Mouse (Mus musculus): ENCODE data around the gene Mrtfa.
"Not testable (repeated sequence)": the region's sequence is repeated elsewhere in the genome, so short reads cannot be mapped to it uniquely, and the experiment has no call there.

The Mrtfa gene

DNA sequence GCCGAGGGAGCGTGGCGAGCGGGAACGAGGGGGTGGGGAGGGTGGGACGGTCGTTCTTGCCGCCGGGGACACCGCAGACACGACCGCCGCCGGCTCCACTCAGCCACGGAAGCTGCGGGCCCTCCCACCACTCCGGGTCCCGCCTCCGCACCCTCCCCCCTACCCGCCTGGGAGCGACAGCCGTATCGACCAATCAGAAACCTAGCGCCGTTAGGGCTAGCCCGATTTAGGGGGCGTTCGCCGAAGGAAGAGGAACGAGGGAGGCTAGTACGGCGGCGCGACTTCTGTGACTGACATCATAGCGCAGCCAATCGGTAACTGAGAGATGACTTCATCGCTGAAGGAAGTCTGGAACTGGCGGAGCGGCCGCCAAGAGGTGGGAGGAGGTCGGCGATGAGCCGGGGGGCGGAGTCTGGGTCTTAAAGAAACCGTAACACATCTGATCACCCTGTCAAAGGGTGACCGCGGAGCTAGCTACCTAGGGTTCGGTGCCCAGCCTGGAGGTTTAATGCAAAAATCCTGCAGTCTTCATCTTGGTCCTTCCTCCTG is at the start of gene Mrtfa:
Mrtfa (minus strand) TSS at position 128 of the 549 bp plus-strand sequence.
- DNase-seq: peak; percentile 99 to 100

DNA sequence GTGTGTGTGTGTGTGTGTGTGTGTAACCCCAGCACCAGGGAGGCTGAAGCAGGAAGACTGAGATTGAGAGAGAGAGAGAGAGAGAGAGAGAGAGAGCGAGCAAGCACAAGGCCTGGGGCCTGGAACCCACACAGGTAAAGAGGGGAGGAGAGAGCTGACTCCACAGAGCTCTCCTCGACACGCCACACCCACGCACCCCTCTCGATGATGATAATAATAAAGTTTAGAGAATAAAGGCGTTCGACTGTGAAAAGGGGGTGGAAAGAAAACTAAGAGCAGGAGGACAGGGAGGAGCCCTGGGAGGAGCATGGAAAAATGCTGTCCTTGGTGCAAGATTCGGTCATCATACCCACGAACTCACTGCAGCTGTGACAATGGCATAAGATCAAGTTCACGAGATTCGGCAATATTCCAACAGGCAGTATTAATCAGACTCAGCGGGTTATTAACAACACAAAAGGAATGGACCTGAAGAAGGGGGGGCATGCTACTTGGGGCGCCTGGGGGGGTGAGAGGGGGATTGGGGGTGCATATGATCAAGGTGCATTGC is 49.3 kb upstream of the Mrtfa start:
- DNase-seq: no peak

DNA sequence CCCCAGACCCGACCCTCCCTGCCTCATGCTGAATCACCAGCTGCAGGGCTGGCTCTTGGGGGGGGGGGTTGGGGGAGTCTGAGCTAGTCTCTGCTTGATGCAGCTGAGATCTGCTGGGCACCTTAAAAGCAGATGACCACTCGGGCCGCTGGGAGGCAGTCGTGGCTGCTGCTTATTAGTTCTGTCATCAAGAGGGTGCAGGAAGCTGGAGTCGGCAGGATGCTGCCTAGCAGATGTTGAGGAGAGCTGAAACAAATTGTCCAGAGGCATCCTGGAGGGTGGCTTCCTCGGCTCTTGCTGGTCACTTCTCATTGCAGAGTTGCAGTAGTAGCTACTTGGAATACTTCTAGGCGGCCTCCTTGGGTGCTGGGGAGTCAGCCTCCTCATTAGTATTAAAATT is 48.7 kb upstream of the Mrtfa start:
- peak; percentile 16 to 24 for DNase-seq

DNA sequence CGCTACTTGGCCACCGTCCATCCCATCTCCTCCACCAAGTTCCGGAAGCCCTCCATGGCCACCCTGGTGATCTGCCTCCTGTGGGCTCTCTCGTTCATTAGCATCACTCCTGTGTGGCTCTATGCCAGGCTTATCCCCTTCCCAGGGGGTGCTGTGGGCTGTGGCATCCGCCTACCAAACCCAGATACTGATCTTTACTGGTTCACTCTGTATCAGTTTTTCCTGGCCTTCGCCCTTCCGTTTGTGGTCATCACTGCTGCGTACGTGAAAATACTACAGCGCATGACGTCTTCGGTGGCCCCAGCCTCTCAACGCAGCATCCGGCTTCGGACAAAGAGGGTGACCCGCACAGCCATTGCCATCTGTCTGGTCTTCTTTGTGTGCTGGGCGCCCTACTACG is 46.9 kb upstream of the Mrtfa start:
- no peak for DNase-seq

DNA sequence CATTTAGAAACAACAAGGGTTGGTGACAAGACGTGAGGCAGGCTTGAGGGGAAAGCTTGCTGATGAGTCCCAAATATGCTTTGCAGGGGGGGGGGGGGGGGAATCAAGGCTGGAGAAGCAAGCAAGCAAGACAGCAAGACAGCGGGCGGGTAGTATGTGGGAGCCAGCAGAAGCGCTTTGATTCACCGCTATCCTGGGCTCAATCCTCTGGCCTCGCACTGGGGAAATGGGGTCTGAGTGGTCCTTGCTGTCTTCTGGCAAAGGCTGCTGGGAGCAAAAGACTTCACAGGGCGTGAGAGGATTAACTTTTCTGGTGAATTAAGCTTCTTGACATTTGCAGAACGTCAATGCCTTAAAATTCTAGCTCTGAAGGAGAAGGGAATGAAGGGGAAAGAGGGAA is 45.5 kb upstream of the Mrtfa start:
- DNase-seq: no peak

DNA sequence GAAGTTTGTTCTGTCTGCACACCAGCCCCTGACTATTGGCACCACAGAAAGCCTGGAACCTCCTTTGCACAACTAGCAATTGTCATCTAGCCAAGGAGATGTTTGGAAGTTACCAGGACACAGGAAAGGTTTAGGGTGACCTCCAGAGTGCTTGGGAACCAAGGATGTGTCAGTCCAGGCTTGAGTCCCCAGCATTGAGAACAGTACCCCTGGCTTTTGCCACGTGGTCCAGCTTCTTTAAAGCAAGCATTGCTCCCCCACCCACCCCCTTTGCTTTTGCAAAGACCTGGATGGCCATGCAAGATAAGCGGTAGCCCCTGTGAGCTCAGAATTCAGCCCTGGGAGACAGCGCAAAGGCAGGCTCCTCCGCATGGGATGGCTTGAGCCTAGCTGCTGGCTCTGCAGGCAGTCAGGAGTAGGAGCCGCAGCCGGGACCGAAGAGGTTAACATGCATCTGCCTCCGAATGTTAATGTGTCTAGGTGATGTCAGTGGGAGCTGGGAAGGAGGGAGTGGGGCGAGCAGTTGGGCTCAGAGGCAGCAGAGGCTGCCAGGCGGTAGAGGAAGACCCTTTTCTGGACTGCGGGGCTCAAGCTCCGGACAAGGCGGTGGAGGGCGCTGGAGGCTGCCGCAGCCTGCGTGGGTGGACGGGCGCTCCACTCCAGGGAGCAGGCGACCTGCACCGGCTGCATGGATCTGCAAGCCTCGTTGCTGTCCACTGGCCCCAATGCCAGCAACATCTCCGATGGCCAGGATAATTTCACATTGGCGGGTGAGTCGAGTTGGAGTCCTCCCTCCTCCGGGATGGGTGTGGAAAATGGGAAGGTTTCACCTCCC is 44.7 kb upstream of the Mrtfa start, which contains the start of gene Mchr1:
Mchr1 (plus strand) TSS at position 414 of the 835 bp plus-strand sequence.
- no peak for DNase-seq

DNA sequence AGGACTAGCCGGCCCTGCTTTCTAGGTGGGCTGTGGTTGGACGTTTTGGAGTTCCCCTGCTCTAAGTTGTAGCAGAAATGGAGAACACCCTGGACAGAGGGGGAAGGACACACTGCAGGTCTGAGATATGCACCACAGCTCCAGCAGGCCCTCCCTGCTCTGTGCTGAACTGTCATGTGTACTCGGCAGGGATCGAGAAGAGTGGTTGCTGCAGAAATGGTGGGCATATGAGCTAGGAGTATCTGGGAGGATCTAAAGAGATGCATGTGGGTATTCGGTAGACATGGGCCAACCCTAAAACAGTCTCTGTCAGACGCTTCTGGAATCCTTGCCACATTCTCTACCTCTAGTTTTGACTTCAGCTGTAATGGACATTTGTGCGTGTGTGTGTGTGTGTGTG is 40.8 kb upstream of the Mrtfa start:
- DNase-seq: no peak

DNA sequence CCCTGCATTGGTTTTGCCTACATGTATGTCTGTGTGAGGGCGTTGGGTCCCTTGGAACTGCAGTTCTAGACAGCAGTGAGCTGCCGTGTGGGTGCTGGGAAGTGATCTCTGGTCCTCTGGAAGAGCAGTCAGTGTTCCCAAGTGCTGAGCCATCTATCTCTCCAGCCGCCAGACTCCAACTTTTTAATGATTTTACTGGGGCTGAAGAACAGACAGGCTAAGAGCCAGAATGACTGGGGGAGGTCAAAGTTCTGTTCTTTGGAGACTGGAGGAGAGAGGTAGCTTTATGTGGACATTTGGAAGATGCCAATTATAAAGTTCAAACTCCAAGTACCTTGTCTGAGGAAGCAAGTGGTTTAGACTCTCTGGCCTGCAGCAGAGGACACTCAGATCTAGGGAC is 39.2 kb upstream of the Mrtfa start:
- DNase-seq: no peak

DNA sequence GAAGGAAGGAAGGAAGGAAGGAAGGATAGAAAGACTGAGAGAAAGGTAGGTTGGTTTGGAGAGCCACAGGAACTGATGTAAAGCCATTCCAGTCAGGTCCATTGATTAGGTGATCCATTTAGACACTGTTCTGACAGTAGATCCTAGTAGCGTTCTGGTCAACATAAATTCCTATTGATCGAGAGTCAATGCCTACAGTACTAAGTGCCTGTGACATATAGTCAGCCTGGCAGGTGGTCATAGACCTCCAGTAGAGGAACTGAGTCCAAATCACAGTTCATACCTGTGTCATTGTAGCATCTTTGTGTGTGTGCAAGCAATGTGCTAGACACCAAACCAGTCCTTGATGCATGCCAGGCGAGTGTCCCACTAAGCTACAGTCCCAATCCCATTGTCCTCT is 37.7 kb upstream of the Mrtfa start:
- DNase-seq: no peak

DNA sequence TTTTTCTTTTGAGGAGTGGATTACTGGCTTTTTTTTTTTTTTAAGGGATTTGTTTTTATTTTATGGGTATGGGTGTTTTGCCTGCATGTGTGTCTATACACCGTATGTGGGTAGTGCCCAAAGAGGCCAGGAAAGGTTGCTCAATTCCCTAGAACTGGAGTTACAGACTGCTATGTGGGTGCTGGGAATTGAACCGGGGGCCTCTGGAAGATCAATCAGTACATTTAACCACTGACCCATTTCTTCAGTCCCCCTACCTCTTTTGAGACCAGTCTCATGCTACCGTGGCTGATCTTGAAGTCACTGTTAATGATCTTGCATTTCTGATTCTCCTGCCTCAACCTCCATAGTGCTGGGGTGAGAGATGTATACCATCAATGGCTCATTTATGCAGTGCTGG is 36.7 kb upstream of the Mrtfa start:
- DNase-seq: no peak

DNA sequence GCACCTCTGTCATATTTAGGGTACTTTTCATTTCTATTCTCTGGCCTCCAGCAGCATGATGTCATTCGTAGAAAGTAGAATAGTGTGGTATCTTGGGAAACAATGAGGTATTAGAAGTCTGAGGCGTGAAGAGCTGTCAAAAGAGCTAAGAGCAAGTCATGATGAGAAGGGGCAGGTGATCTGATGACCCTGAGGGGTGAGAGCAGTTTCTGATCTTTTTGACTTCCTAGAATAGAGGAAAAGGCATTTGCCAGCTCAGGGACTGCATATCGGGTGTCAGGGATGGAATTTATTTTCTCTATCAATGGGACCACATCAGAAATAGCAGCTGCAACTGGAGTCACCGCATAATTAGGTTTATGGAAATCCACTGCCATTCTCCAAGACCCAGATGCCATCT is 36.2 kb upstream of the Mrtfa start:
- DNase-seq: no peak

DNA sequence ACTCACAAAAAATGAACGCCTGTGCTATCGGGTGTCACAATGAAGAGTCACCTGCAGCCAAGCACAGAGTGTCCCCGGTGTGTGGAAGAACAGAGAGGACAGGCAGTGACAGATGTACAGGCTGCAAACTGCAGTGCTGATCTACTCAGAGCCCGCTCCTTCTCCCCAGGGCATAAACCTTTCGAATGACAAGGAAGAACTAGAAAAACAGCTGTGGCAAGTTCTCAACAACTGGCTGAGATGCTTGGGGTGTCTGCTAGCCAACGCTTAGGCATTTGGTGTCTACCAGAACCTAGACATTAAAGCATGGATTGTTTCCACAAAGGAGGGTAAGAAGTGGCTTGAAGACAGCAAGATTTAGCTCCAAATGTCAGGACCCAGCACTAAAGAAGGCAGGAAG is 35.2 kb upstream of the Mrtfa start:
- DNase-seq: no peak

DNA sequence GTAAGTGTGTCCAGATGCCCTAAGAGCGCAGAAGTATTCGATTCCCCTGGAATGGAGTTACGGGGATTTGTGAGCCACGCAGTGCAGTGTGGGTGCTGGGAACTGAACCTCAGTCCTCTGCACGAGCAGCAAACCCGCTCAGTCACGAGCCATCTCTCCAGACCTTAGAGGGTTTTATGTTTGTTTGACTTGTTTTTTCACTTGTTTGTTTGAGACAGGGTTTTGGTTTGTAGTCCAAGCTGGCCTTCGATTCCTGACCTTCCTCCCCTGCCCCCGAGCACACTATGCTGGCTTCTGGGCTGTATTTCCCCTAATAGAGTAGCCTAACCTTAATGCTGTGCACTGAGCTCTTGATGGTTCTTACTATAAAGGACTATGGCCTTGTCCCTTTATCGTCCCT is 34.5 kb upstream of the Mrtfa start:
- DNase-seq: no peak

DNA sequence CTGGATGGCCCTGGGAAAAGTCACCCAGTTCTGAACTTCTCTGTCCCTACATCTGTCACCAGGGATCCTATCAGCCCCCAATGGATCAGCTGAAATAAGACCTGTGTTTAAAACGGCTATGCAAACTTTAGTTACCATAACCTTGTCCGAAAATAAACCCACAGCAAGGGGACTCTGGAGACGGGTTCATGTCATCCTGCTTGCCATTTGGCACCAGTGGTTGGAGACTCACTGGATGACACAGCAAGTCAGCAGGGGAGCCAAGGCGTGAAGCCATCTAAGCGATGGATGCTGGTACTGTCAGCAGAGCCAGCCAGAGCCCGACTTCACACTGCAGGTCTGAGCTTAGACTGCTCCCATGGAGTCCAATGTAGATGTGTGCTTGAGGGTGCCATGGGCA is 30.9 kb upstream of the Mrtfa start:
- no peak for DNase-seq

DNA sequence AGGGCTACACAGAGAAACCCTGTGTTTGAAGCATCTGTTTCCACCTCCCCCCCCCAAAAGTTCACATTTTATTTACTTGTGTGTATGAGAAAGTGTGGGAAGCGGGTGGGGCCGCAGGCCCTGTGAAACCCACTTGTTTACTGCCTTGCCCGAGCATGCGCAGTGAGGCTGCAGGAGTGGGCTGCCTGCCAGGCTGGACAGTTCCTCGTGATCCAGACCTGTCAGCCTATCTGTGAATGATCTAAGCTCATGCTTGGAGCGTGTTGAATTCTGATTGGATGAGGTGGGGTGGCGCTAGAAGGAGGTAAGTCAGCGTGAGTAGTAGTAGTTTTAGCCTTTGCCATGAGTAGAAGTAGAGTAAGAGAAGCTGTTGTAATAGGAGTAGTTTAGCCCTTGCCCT is 29.5 kb upstream of the Mrtfa start:
- not testable (repeated sequence) for DNase-seq

DNA sequence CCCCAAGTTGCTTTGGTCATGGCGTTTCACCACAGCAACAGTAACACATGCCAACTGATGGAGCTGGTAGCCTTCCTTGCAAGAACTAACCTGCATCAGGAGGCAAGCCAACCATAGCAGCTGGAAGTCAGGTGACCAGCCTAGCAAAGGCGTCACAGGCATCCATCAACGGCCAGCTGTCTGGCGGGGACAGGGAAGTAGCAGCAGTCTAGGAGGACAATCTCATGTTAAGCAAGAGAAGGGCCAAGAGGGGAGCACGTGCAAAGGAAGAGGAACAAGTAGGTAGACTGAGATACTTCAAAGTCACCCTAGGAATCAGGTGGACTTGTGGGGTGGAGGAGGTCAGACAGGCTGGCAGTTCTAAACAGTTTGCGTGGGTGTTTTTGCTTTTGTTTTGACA is 28.5 kb upstream of the Mrtfa start:
- no peak for DNase-seq

DNA sequence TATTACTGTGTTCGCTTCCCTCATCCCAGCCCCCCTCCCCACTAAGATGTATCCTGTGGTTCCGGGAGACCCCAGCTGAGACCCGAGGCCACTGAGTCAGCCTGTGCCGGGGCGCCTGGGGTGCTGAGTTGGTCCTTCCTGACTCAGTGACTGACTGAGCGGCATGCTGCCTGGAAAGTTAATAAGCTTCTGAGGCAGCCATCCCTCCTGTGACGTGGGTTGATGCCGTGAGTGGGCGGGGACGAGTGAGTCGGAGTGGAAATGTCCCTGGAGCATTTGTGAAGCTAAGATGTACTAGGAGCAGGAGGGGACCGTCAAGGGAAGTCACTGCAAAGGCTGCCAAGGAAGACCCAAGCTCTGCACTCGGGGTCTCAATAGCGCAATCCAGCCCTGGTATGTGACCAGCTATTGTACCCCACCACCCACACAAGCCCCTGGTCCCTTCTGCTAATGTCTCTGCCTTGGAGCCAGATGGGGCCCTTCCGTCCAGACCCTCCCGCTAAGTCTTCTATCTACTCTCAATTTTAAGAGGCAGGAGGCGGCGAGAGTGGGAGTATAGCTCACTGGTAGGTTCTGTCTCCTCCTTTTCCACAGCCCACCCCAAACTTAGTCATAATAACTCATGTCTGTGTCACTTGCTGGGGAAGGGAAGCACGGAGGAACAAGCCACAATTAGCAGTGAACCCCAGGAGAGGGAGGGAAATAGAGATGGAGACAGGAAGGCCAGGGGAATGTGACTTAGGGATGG is 26.5 kb upstream of the Mrtfa start:
- DNase-seq: no peak

DNA sequence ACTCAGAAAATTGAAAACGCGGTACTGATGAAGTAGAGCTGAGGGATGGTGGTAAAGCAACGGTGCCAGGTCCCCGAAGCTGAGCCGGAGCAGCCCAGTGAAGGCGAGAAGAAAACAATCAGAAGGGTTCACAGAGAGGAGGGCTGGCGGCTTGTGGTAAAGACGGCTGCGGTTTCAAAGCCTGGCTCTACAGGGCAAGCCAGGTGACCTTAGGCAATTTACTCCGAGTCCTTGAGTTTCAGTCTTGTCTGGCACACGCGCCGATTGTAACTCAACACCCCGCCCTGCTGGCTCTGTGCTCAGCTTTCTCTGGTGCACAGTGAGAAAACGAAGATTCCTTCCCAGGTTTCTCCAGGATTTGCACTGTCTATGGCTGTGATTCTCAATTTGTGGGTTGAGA is 22.4 kb upstream of the Mrtfa start:
- DNase-seq: no peak

DNA sequence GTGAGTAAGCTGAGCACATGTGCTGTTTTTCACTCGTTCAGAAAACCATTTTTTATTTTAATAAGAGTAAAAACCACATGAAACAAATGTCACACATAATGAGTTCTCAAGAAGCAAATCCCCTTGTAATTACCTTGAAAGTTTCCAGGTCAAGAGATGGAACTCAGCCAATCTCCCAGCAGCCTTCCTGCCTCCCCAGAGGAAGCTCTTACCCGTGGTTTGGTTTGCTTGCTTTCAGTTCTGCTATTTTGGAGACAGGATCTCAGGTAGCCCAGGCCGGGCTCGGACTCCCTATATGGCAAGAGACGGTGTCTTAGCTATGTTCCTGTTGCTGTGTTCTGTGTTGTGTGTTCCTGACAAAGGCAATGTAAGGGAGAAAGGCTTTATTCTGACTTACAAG is 19.9 kb upstream of the Mrtfa start:
- DNase-seq: no peak

DNA sequence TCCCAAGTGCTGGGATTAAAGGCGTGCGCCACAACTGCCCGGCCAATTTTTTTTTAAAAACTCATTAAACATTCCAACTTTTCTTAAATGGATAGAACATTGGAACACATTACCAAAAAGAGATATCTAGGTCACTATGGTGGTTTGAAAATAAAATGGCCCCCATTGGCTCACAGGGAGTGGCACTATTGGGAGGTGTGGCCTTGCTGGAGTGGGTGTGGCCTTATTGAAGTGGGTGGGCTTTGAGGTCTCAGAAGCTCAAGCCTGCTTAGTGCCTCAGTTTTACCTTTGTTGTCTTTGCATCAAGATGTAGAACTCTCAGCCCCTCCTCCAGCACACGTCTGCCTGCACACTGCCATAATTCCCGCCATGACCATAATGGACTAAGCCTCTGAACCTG is 11.9 kb upstream of the Mrtfa start:
- DNase-seq: no peak

DNA sequence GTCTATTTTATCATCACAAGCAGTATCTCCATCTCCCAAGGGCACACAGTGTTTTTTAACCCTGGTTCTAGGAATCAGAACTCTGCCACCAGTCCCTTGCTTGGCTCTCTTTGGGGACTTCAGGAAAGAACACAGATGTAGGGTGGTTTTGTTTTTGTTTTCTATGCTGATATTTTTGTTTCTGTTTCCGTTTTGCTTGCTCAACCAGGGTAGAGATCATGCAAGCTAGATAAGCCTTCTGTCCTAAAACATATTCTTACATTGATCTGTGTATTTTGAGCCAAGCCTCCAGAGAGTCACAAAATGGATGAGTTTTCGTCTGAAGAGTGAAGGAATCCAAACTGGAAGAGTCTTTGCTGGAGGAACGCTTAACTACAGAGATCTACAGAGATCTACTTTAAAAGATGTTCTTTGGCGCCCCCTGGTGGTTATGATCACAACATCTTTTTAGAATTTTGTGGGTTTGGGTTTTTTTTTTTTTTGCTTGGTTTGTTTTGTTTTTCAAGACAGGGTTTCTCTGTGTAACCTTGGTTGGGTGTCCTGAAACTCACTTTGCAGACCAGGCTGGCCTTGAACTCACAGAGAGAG is 8.9 kb upstream of the Mrtfa start:
- DNase-seq: peak in 1 of 2 experiments; percentile 50

DNA sequence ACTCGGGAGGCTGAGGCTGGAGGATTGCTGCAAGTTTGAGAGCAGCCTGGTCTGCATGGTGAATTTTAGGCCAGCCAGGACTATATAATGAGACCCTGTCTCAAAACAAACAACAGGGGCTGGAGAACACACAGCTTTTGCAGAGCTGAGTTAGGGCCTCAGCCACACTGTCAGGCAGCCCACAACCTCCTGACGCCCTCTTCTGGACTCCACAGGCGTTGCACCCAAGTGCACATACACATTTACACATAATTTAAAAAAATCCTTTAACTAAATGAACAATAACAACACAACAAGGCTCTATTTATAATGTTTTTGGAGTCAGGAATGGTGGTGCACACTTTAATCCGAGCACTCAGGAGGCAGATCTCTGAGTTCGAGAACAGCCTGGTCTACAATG is 7.9 kb upstream of the Mrtfa start:
- no peak for DNase-seq

DNA sequence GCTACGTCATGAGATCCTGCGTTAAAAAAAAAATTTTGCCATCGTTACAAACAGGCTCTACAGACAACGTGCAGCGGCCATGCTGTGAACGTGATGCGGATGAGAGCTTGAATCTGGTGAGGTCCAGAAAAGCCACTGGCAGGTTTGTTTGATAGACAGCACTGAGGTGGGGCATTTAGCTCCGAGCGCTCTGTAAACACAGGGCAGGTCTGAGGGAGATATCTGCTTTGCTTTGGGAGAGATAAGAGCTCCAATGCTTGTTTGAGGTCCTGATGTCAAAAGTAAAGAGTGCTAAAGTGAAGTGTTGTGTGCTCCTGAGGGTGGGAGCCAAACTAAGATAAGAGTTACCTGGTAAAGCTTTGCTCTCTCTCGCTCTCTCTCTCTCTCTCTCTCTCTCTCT is 6.6 kb upstream of the Mrtfa start:
- no peak for DNase-seq
